In genomic region chr11:82626501-82627111, GRCm38 (mm10) we compare ENCODE assay signal across 23 mouse cellular contexts.
DNase-seq lines count a peak whose midpoint lies in the region; ATAC-seq lines count a peak whose summit lies in the region.
"Had no signal": no experiment of that assay in that cellular context is flagged by ENCODE, and none has a peak within 500 bp of the region (broad histone marks: within the 10 kb centered on the region; RNA-seq: fewer than 3 reads in every experiment).

No protein-coding gene starts in this region.

- peaks cover 28% of the 10 kb centered on the region for H3K4me1 ChIP-seq in forebrain, embryonic 10.5 days
- H3K4me1 ChIP-seq in forebrain, embryonic 15.5 days = peaks cover 19% of the 10 kb centered on the region
- peaks cover 11% of the 10 kb centered on the region for H3K4me1 ChIP-seq in hindbrain, embryonic 15.5 days (replicated peaks)
- H3K4me1 ChIP-seq in hindbrain, embryonic 12.5 days = peaks cover 6% of the 10 kb centered on the region; the same call in 1 of the 2 replicates
- no peaks in the 10 kb centered on the region; the same call in 1 of the 2 replicates for H3K4me1 ChIP-seq in midbrain, embryonic 16.5 days (ENCODE audit: control insufficient read depth, insufficient read depth, low read length)
- H3K4me1 ChIP-seq in midbrain, embryonic 10.5 days = peaks cover 14% of the 10 kb centered on the region
- H3K4me1 ChIP-seq: embryonic facial prominence, embryonic 15.5 days; heart, embryonic 15.5 days; intestine, embryonic 15.5 days had no signal

- no peak overlapping the region for H3K9ac ChIP-seq in forebrain, embryonic 15.5 days (replicated peaks)
- no peak overlapping the region for H3K9ac ChIP-seq in hindbrain, embryonic 15.5 days
- H3K9ac ChIP-seq in hindbrain, embryonic 12.5 days = no peak overlapping the region
- H3K9ac ChIP-seq in midbrain, embryonic 16.5 days (ENCODE audit: low read depth, low read length) = no peak overlapping the region
- H3K9ac ChIP-seq: embryonic facial prominence, embryonic 15.5 days; forebrain, embryonic 13.5 days; heart, embryonic 15.5 days; intestine, embryonic 15.5 days had no signal

- no peak for DNase-seq in forebrain, embryonic 10.5 days (ENCODE audit: extremely low spot score, low spot score)
- DNase-seq in midbrain, embryonic 10.5 days (ENCODE audit: low spot score) = no peak
- peak; percentile 13 for DNase-seq in thymus, postnatal 4 days
- no peak for DNase-seq in thymus, postnatal 36 days
- DNase-seq: adrenal gland, postnatal 14 days; cerebellum, adult 2 months; cerebellum, postnatal 14 days; embryo, embryonic 11 days; gastrocnemius, postnatal 10 days; heart, adult 2 months had no signal

- H3K4me2 ChIP-seq in forebrain, embryonic 15.5 days (replicated peaks) = no peak overlapping the region
- no peak overlapping the region for H3K4me2 ChIP-seq in hindbrain, embryonic 15.5 days
- H3K4me2 ChIP-seq in hindbrain, embryonic 12.5 days (replicated peaks) = no peak overlapping the region
- H3K4me2 ChIP-seq in midbrain, embryonic 16.5 days (ENCODE audit: low read length) = no peak overlapping the region
- H3K4me2 ChIP-seq: embryonic facial prominence, embryonic 15.5 days; forebrain, embryonic 13.5 days; heart, embryonic 11.5 days; heart, embryonic 15.5 days; intestine, embryonic 15.5 days had no signal

- WGBS in forebrain, embryonic 10.5 days = 21% methylated on average over 7 of the region's 7 CpGs
- 17% methylated on average over 7 of the region's 7 CpGs for WGBS in forebrain, embryonic 15.5 days
- WGBS in hindbrain, embryonic 15.5 days = 24% methylated on average over 7 of the region's 7 CpGs
- WGBS in hindbrain, embryonic 12.5 days = 29% methylated on average over 7 of the region's 7 CpGs
- WGBS in midbrain, embryonic 16.5 days = 17% methylated on average over 7 of the region's 7 CpGs
- WGBS in midbrain, embryonic 10.5 days = 42% methylated on average over 7 of the region's 7 CpGs

- peak overlapping the region; percentile 31; the same call in 1 of the 2 replicates for H3K27ac ChIP-seq in forebrain, embryonic 10.5 days
- no peak overlapping the region for H3K27ac ChIP-seq in forebrain, embryonic 15.5 days (replicated peaks)
- no peak overlapping the region for H3K27ac ChIP-seq in hindbrain, embryonic 15.5 days (replicated peaks)
- H3K27ac ChIP-seq in hindbrain, embryonic 12.5 days = no peak overlapping the region
- H3K27ac ChIP-seq in midbrain, embryonic 16.5 days (ENCODE audit: low read length) = no peak overlapping the region
- H3K27ac ChIP-seq in midbrain, embryonic 10.5 days (replicated peaks) = no peak overlapping the region
- H3K27ac ChIP-seq: embryonic facial prominence, embryonic 15.5 days; forebrain, embryonic 13.5 days; heart, adult 2 months; heart, embryonic 15.5 days; hindbrain, embryonic 10.5 days; intestine, embryonic 15.5 days had no signal

- no peak for ATAC-seq in forebrain, embryonic 15.5 days (replicated peaks)
- peak; percentile 27; the same call in 1 of the 2 replicates for ATAC-seq in hindbrain, embryonic 15.5 days (ENCODE audit: low FRiP score, low read depth)
- ATAC-seq in hindbrain, embryonic 12.5 days (ENCODE audit: low FRiP score) = no peak
- ATAC-seq in midbrain, embryonic 16.5 days = 0 out of 2 replicates have a peak, but pooled peaks have one; percentile 14
- ATAC-seq: activated CD4-positive, CD25-positive, alpha-beta regulatory T cell, adult 4 months; forebrain, embryonic 13.5 days; intestine, embryonic 15.5 days; Patski had no signal

- H3K27me3 ChIP-seq in forebrain, embryonic 10.5 days (ENCODE audit: poor library complexity, severe bottlenecking) = peaks cover 23% of the 10 kb centered on the region; the same call in 1 of the 2 replicates
- H3K27me3 ChIP-seq in forebrain, embryonic 15.5 days = peaks cover 12% of the 10 kb centered on the region
- no peaks in the 10 kb centered on the region for H3K27me3 ChIP-seq in hindbrain, embryonic 15.5 days
- H3K27me3 ChIP-seq in hindbrain, embryonic 12.5 days = no peaks in the 10 kb centered on the region; the same call in 1 of the 2 replicates
- H3K27me3 ChIP-seq in midbrain, embryonic 16.5 days (ENCODE audit: control insufficient read depth, insufficient read depth, low read depth, low read length) = no peaks in the 10 kb centered on the region
- no peaks in the 10 kb centered on the region for H3K27me3 ChIP-seq in midbrain, embryonic 10.5 days (ENCODE audit: low read depth, poor library complexity, severe bottlenecking)
- H3K27me3 ChIP-seq: embryonic facial prominence, embryonic 15.5 days; intestine, embryonic 15.5 days had no signal

- H3K9me3 ChIP-seq in forebrain, embryonic 10.5 days = no peaks in the 10 kb centered on the region
- H3K9me3 ChIP-seq in forebrain, embryonic 15.5 days = no peaks in the 10 kb centered on the region
- 0 out of 2 replicates have a peak, but pooled peaks cover 3% of the 10 kb centered on the region for H3K9me3 ChIP-seq in hindbrain, embryonic 15.5 days
- H3K9me3 ChIP-seq in hindbrain, embryonic 12.5 days (replicated peaks) = no peaks in the 10 kb centered on the region
- H3K9me3 ChIP-seq in midbrain, embryonic 16.5 days (replicated peaks; ENCODE audit: control insufficient read depth, low read length, poor library complexity, severe bottlenecking) = no peaks in the 10 kb centered on the region
- H3K9me3 ChIP-seq in midbrain, embryonic 10.5 days (replicated peaks) = no peaks in the 10 kb centered on the region
- H3K9me3 ChIP-seq: embryonic facial prominence, embryonic 15.5 days; heart, embryonic 15.5 days; hindbrain, embryonic 10.5 days; intestine, embryonic 15.5 days had no signal

- H3K36me3 ChIP-seq in forebrain, embryonic 10.5 days (replicated peaks) = no peaks in the 10 kb centered on the region
- no peaks in the 10 kb centered on the region for H3K36me3 ChIP-seq in forebrain, embryonic 15.5 days
- H3K36me3 ChIP-seq in hindbrain, embryonic 15.5 days = no peaks in the 10 kb centered on the region
- no peaks in the 10 kb centered on the region for H3K36me3 ChIP-seq in hindbrain, embryonic 12.5 days
- no peaks in the 10 kb centered on the region for H3K36me3 ChIP-seq in midbrain, embryonic 16.5 days (ENCODE audit: control insufficient read depth, insufficient read depth, low read length)
- H3K36me3 ChIP-seq in midbrain, embryonic 10.5 days = no peaks in the 10 kb centered on the region
- H3K36me3 ChIP-seq: embryonic facial prominence, embryonic 15.5 days; heart, embryonic 15.5 days; hindbrain, embryonic 10.5 days; intestine, embryonic 15.5 days had no signal

- H3K4me3 ChIP-seq in forebrain, embryonic 10.5 days = no peak overlapping the region
- no peak overlapping the region for H3K4me3 ChIP-seq in forebrain, embryonic 15.5 days
- H3K4me3 ChIP-seq in hindbrain, embryonic 15.5 days = no peak overlapping the region
- no peak overlapping the region for H3K4me3 ChIP-seq in hindbrain, embryonic 12.5 days
- no peak overlapping the region for H3K4me3 ChIP-seq in midbrain, embryonic 16.5 days (ENCODE audit: low read depth, low read length)
- H3K4me3 ChIP-seq in midbrain, embryonic 10.5 days = no peak overlapping the region
- H3K4me3 ChIP-seq: embryonic facial prominence, embryonic 15.5 days; erythroblast, embryonic 14.5 days; forebrain, embryonic 13.5 days; heart, adult 2 months; heart, embryonic 15.5 days; hindbrain, embryonic 10.5 days; intestine, embryonic 15.5 days had no signal

Comparison
In these comparisons a context has a peak if more than half of its experiments do, and no peak if none do; other contexts are left out.
1. ATAC-seq: peak in hindbrain, embryonic 15.5 days (single experiment) and midbrain, embryonic 16.5 days (single experiment); none in forebrain, embryonic 15.5 days (single experiment) and hindbrain, embryonic 12.5 days (single experiment).